Comparison of ENCODE assay signal across 16 mouse cellular contexts in the genomic region with DNA sequence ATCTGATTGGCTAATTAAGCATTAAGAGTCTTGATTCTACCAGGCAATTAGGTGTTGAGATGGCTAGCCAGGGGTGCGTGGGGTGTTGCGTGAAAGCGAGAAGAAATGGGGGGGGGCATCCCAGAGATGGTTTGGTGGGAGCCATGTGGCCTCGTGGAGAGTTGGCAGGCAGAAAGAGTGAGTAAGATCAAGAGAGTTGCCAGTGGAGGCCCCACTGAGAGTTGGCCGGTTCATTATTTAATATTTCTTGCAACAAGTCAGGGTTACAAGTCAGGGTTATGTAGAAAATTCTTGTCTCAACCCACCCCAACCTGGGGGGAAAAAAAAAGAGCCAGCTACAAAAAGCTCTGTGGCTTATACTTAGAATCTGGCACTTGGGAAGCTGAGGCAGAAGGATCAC. TPM values are rescaled to one million over a fixed set of nuclear protein-coding genes. Genes with fewer than 3 reads are reported as not detected.
DNase-seq lines count a peak whose midpoint lies in the region; ATAC-seq and TF ChIP-seq lines count a peak whose summit lies in the region.
"Had no signal": no experiment of that assay in that cellular context is flagged by ENCODE, and none has a peak within 500 bp of the region (broad histone marks: within the 10 kb centered on the region; RNA-seq: fewer than 3 reads in every experiment).

No protein-coding gene starts in this region.

- H3K27ac ChIP-seq in embryonic fibroblast, embryonic 13.5 days (ENCODE audit: insufficient read depth, low read length) = peak overlapping the region; percentile 57; the same call in 1 of the 2 replicates
- H3K27ac ChIP-seq in liver, embryonic 12.5 days = no peak overlapping the region
- H3K27ac ChIP-seq: embryonic facial prominence, embryonic 10.5 days; forebrain, embryonic 15.5 days; hindbrain, embryonic 10.5 days; hindbrain, embryonic 14.5 days; intestine, embryonic 15.5 days had no signal

- no peak overlapping the region for H3K4me2 ChIP-seq in liver, embryonic 12.5 days
- H3K4me2 ChIP-seq: forebrain, embryonic 15.5 days; heart, embryonic 12.5 days; hindbrain, embryonic 14.5 days; intestine, embryonic 15.5 days had no signal

- H3K27me3 ChIP-seq in liver, embryonic 12.5 days (replicated peaks) = no peaks in the 10 kb centered on the region
- H3K27me3 ChIP-seq: forebrain, embryonic 15.5 days; heart, embryonic 12.5 days; intestine, embryonic 15.5 days had no signal

- no peak for ATAC-seq in cerebellum, adult (ENCODE audit: insufficient number of reproducible peaks, low FRiP score, low TSS enrichment)
- no peak for ATAC-seq in liver, embryonic 12.5 days
- ATAC-seq: forebrain, embryonic 15.5 days; intestine, embryonic 15.5 days had no signal

- no peak for TF ChIP-seq CTCF in embryonic fibroblast, embryonic 13.5 days (IDR thresholded peaks at IDR 0.05; ENCODE audit: borderline replicate concordance, insufficient read depth, low read length)

- H3K9me3 ChIP-seq in liver, embryonic 12.5 days (replicated peaks) = no peaks in the 10 kb centered on the region
- H3K9me3 ChIP-seq: embryonic facial prominence, embryonic 10.5 days; forebrain, embryonic 15.5 days; G1E; heart, embryonic 12.5 days; hindbrain, embryonic 10.5 days; intestine, embryonic 15.5 days had no signal

- 83% methylated on average over 5 of the region's 5 CpGs for WGBS in liver, embryonic 12.5 days (ENCODE audit: insufficient replicate concordance)

- no peak for TF ChIP-seq POLR2A in embryonic fibroblast, embryonic 13.5 days (IDR thresholded peaks at IDR 0.05; ENCODE audit: low read depth, low read length)

- no peak overlapping the region for H3K4me3 ChIP-seq in embryonic fibroblast, embryonic 13.5 days (ENCODE audit: insufficient read depth, low read length)
- H3K4me3 ChIP-seq in liver, embryonic 12.5 days = no peak overlapping the region
- H3K4me3 ChIP-seq: embryonic facial prominence, embryonic 10.5 days; forebrain, embryonic 15.5 days; heart, embryonic 12.5 days; hindbrain, embryonic 10.5 days; intestine, embryonic 15.5 days had no signal

- peaks cover 10% of the 10 kb centered on the region for H3K4me1 ChIP-seq in embryonic fibroblast, embryonic 13.5 days (ENCODE audit: control insufficient read depth, insufficient read depth, low read length)
- H3K4me1 ChIP-seq in liver, embryonic 12.5 days = peaks cover 30% of the 10 kb centered on the region
- H3K4me1 ChIP-seq: intestine, embryonic 15.5 days had no signal

- DNase-seq in cerebellum, adult 18-20 months = peak; percentile 20 to 28
- DNase-seq in cerebellum, adult 8-10 months = peak; percentile 27
- DNase-seq in cerebellum, postnatal 10 days = peak; percentile 28 to 42
- DNase-seq in testis, postnatal 10 days (ENCODE audit: low spot score) = no peak
- DNase-seq: kidney, adult 18-20 months; kidney, postnatal 10 days had no signal

- no peaks in the 10 kb centered on the region for H3K36me3 ChIP-seq in liver, embryonic 12.5 days
- H3K36me3 ChIP-seq: embryonic facial prominence, embryonic 10.5 days; forebrain, embryonic 15.5 days; heart, embryonic 12.5 days; hindbrain, embryonic 10.5 days had no signal

- no peak overlapping the region for H3K9ac ChIP-seq in liver, embryonic 12.5 days
- H3K9ac ChIP-seq: forebrain, embryonic 15.5 days; heart, embryonic 12.5 days; hindbrain, embryonic 14.5 days; intestine, embryonic 15.5 days had no signal

RNA-seq across cellular contexts. Expression of gene Kpna3, which starts 24.4 kb away (rescaled TPM):
- 65.9 and 73.8 TPM in 2 replicates for polyA plus RNA-seq in embryonic fibroblast, embryonic 13.5 days (2011; ENCODE audit: insufficient read length, low read depth, missing spikeins)
- 44.0 and 44.8 TPM in 2 replicates for polyA plus RNA-seq in liver, embryonic 12.5 days (2016; fragmentation: Nextera tagmentation; extraction: Ambion mirVana)

RNA-seq across cellular contexts. Expression of gene Ebpl, which starts 55.1 kb away (rescaled TPM):
- 6.4 and 7.3 TPM in 2 replicates for polyA plus RNA-seq in embryonic fibroblast, embryonic 13.5 days (2011; ENCODE audit: insufficient read length, low read depth, missing spikeins)
- 3.9 and 4.3 TPM in 2 replicates for polyA plus RNA-seq in liver, embryonic 12.5 days (2016; fragmentation: Nextera tagmentation; extraction: Ambion mirVana)
